Mouse (Mus musculus): ENCODE data around the gene Vdac1. TPM values are rescaled to one million over a fixed set of nuclear protein-coding genes. Genes with fewer than 3 reads are reported as not detected.
A peak's percentile ranks its signal among the peaks of the same experiment; 100 is the strongest.

The Vdac1 gene
- polyA plus RNA-seq, 1 experiment from 2014 or later = 224 TPM

DNA sequence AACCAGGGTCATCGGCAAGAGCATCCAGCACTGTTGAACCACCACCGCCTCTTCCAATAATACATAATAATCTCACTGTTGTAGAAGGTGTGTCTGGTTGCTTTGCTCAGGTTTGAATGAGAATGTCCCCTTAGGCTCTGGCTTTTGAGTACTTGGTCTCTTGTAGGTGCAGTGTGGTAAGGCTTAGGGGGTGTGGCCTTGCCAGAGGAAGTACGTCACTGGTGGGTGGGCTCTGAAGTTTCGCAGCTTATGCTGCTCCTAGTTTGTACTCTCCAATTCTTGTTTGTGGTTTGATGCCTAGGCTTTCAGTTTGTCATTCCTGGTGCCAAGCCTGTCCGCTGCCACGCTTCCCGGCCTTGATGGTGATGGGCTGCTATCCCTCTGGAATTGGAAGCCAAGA is 29.3 kb downstream of the Vdac1 start:
- WGBS = 94% methylated on average over 7 of the region's 7 CpGs
- no peak overlapping the region for H3K27ac ChIP-seq
- DNase-seq (ENCODE audit: extremely low spot score, low spot score) = no peak
- no peaks in the 10 kb centered on the region for H3K9me3 ChIP-seq
- H3K4me3 ChIP-seq = no peak overlapping the region
- no peaks in the 10 kb centered on the region for H3K4me1 ChIP-seq
- H3K36me3 ChIP-seq (replicated peaks) = peaks cover 55% of the 10 kb centered on the region
- no peaks in the 10 kb centered on the region for H3K27me3 ChIP-seq (ENCODE audit: poor library complexity, severe bottlenecking)

DNA sequence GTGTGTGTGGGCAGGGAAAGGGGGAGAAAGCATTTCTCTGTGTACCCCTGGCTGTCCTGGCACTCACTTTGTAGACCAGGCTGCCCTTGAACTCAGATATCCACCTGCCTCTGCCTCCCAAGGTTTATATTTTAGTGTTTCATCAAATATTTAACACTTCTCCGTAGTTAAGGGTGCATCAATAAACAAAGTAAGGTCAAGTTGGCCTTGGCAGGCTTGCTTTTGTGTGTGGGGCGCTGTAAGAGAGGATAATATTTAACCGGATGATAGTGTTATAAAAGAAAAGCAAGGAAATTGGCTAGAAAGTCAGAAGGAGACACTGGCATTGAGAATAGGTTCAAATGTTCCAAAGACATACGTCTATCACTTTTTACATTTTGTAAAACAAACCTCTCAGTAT is 33.8 kb downstream of the Vdac1 start:
- Histone ChIP-seq H3K4me1 (peaks cover 16% of the 10 kb centered on the region; the same call in 1 of the 2 replicates), H3K9me3 (peaks cover 4% of the 10 kb centered on the region; the same call in 1 of the 2 replicates), H3K27ac (no peak overlapping the region), H3K36me3 (replicated peaks) (peaks cover 29% of the 10 kb centered on the region), H3K27me3 (ENCODE audit: poor library complexity, severe bottlenecking) (no peaks in the 10 kb centered on the region), H3K4me3 (no peak overlapping the region)
- DNase-seq (ENCODE audit: extremely low spot score, low spot score) = no peak
- 82% methylated on average over 4 of the region's 4 CpGs for WGBS

DNA sequence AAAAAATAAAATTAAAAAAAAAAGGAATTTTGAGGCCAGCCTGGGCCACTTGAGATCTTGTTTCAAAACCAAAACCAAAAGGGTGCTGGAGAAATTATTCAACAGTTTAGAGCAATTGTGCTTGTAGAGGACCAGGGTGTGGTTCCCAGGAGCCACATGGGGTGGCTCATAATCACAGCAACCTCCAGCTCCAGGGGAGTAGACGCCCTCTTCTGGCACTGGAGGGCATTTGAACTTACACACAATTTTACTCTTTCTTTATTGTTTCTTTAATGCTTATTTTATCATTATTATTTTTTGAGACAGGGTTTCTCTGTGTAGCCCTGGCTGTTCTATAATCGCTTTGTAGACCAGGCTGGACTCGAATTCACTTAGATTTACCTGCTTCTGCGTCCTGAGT is 34.7 kb downstream of the Vdac1 start:
- Histone ChIP-seq H3K4me1 (peaks cover 21% of the 10 kb centered on the region; the same call in 1 of the 2 replicates), H3K27ac (no peak overlapping the region), H3K36me3 (replicated peaks) (peaks cover 23% of the 10 kb centered on the region), H3K9me3 (peaks cover 4% of the 10 kb centered on the region; the same call in 1 of the 2 replicates), H3K4me3 (peak overlapping the region; percentile 92; the same call in 1 of the 2 replicates), H3K27me3 (ENCODE audit: poor library complexity, severe bottlenecking) (no peaks in the 10 kb centered on the region)
- 39% methylated on average over 4 of the region's 4 CpGs for WGBS
- no peak for DNase-seq (ENCODE audit: extremely low spot score, low spot score)

DNA sequence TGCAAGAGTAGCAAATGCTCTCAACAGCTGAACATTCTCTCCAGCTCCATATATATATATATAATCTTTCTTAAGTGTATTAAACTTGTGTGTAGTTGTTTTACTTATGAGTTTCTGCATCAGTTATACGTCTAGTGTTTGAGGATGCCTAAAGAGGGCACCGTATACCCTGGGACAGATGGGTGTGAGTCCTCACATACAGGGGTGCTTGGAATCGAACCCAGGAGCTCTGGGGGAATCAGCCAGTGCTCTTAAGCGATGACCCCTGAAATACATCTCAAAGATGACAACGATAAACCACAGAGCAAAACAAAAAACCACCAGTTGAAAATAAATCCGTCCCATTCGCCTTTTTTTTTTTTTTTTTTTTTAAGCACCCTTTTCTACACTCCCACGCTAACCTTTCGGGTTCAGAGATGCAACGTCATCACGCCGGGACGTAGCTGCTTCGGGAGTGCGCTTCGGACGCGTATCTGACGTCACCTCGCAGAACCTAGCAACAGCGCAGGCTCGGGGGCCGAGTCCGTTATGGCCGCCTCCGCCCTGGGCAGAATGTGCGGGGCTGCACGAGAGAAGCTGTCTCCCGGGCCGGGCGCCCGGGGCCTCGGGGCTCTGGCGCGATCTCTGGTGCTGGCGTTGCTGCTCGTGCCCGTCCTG is 35.4 kb downstream of the Vdac1 start, which contains the start of gene 9530068E07Rik:
Gene 9530068E07Rik, plus strand, starts transcription at position 489 of the 657 bp plus-strand sequence.
- Histone ChIP-seq H3K9me3 (peaks cover 4% of the 10 kb centered on the region; the same call in 1 of the 2 replicates), H3K4me3 (peak within 1 kb of the TSS; percentile 92), H3K36me3 (replicated peaks) (peaks cover 27% of the 10 kb centered on the region), H3K27ac (peak within 1 kb of the TSS; percentile 98), H3K27me3 (ENCODE audit: poor library complexity, severe bottlenecking) (no peaks in the 10 kb centered on the region), H3K4me1 (peaks cover 25% of the 10 kb centered on the region; the same call in 1 of the 2 replicates)
- 1% methylated on average over 38 of the region's 38 CpGs for whole genome bisulfite sequencing
- peak; percentile 91 for DNase-seq (ENCODE audit: extremely low spot score, low spot score)

DNA sequence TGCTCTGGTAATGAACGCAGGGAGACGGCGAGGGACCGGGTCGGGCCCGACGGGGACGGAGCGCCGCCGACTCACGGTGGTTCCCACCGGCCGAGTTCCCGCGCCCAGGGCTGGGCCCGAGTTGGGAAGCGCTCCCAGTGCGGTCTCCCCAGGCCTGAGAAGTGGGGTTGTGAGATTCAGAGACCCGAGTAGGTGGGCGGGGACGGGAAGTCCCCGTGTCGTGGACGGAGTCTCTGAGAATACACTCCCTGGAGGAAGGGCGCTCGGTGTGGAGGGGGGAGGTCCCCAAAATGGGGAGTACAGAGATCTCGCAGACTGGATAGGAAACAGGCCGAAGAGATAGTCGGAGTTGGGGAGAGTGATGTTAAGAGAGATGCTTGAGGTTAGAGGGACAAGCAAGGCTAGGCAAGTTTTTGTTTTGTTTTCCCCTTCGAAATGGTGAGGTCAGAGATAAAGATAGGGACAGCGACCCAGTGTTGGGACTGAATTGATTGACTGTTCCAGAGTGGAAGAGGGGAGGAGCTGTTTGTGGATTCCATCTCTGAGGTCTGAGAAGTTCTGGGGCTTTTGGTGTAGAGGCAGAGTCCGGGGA is 36.0 kb downstream of the Vdac1 start:
- DNase-seq (ENCODE audit: extremely low spot score, low spot score) = no peak
- Histone ChIP-seq H3K27me3 (ENCODE audit: poor library complexity, severe bottlenecking) (no peaks in the 10 kb centered on the region), H3K4me3 (peak overlapping the region; percentile 92), H3K9me3 (peaks cover 4% of the 10 kb centered on the region; the same call in 1 of the 2 replicates), H3K4me1 (peaks cover 25% of the 10 kb centered on the region; the same call in 1 of the 2 replicates), H3K27ac (peak overlapping the region; percentile 98), H3K36me3 (replicated peaks) (peaks cover 29% of the 10 kb centered on the region)
- WGBS = 2% methylated on average over 33 of the region's 33 CpGs

DNA sequence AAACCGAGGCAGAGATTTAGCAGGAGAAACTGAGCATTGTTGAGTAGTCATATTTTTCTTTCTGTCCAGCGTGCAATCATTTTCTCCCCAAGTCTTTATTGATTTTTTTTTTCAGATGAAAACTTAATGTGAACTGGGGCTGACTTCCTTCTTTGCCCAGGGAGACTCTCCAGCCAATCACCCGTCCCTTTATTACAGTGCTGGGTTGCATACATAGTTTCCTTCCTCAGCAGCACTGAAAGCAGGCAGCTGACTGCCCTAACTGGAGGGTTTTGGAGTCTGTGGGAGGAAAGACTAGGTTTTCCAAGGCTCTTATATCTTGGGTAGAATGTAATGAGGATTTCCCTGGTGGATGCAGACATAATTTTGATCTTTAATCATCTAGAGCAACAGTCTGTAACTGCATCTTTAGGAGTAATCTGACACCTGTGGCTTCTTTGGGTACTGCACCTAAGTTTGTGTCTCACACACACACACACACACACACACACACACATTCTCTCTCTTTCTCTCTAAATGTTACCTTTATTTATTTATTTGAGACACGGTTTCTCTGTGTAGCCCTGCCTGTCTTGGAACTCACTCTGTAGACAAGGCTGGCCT is 36.8 kb downstream of the Vdac1 start:
- H3K4me3 ChIP-seq = peak overlapping the region; percentile 92
- peaks cover 30% of the 10 kb centered on the region for H3K36me3 ChIP-seq (replicated peaks)
- H3K9me3 ChIP-seq = peaks cover 4% of the 10 kb centered on the region; the same call in 1 of the 2 replicates
- WGBS = 85% methylated on average over 4 of the region's 4 CpGs
- H3K27ac ChIP-seq = peak overlapping the region; percentile 98
- H3K4me1 ChIP-seq = peaks cover 25% of the 10 kb centered on the region; the same call in 1 of the 2 replicates
- DNase-seq (ENCODE audit: extremely low spot score, low spot score) = no peak
- H3K27me3 ChIP-seq (ENCODE audit: poor library complexity, severe bottlenecking) = no peaks in the 10 kb centered on the region

DNA sequence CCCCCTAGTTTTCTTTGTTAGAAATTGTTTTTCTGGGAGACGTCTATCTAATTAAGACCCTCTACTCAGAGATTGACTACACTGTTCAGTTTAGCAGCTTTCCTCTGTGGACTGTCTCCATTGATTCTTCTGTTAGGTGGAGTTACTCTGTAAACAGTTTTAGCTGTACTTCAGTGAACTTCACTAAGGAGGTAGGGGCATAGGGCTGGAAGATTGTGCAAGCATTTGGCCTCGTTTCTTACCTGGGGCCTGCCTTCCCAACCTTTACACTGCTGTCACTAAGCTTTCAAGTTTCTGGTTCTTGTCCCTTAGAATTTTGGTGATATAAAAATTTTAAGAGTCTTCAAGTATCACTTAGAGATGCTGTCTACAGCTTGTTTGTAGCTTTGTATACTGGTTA is 40.8 kb downstream of the Vdac1 start:
- no peaks in the 10 kb centered on the region for H3K27me3 ChIP-seq (ENCODE audit: poor library complexity, severe bottlenecking)
- H3K4me1 ChIP-seq = peaks cover 22% of the 10 kb centered on the region; the same call in 1 of the 2 replicates
- peaks cover 4% of the 10 kb centered on the region; the same call in 1 of the 2 replicates for H3K9me3 ChIP-seq
- H3K4me3 ChIP-seq = no peak overlapping the region
- no peak for DNase-seq (ENCODE audit: extremely low spot score, low spot score)
- H3K27ac ChIP-seq = no peak overlapping the region
- WGBS = 79% methylated on average over 2 of the region's 2 CpGs
- H3K36me3 ChIP-seq (replicated peaks) = peaks cover 69% of the 10 kb centered on the region

DNA sequence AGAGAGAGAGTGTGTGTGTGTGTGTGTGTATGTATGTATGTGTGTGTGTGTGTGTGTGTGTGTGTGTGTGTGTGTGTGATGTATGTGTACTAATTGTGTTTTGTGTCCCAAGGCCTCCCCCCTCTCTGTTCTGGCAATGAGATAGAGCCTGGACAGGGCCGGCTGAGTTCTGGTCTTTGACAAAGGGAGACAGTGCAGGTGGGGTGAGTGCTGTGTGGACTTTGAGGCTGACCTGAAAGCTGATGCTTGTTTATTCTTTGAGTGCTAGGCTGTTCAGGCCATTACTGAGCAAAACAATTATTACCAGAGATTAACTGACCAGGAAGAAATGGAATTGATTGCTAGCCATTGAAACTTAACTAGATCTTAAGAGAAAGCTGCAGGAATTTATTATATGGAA is 41.9 kb downstream of the Vdac1 start:
- no peak for DNase-seq (ENCODE audit: extremely low spot score, low spot score)
- no peak overlapping the region for H3K4me3 ChIP-seq
- H3K4me1 ChIP-seq = peaks cover 15% of the 10 kb centered on the region; the same call in 1 of the 2 replicates
- H3K27me3 ChIP-seq (ENCODE audit: poor library complexity, severe bottlenecking) = no peaks in the 10 kb centered on the region
- WGBS = 75% methylated on average over 1 of the region's 1 CpGs
- H3K36me3 ChIP-seq (replicated peaks) = peaks cover 77% of the 10 kb centered on the region
- peaks cover 3% of the 10 kb centered on the region; the same call in 1 of the 2 replicates for H3K9me3 ChIP-seq
- H3K27ac ChIP-seq = no peak overlapping the region

DNA sequence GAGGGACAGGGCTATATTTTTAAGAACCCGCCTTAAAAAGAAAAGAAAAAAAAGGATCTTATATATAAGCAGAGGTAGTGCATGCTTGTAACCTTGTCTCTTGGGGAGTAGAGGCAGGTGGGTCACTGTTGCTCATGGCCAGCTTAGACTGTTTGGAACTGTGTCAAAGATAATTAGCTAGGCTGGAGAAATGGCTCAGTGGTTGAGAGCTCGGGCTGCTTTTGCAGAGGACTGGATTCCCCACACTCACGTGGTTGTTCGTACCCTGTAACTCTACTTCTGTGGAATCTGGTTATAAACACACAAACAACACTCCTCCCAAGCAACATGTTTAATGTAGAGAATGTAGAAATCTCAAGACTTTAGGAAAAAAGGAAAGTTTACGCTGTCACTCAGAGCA is 43.5 kb downstream of the Vdac1 start:
- H3K27me3 ChIP-seq (ENCODE audit: poor library complexity, severe bottlenecking) = no peaks in the 10 kb centered on the region
- peaks cover 79% of the 10 kb centered on the region for H3K36me3 ChIP-seq (replicated peaks)
- 96% methylated on average over 5 of the region's 5 CpGs for WGBS
- no peak overlapping the region for H3K27ac ChIP-seq
- peaks cover 9% of the 10 kb centered on the region; the same call in 1 of the 2 replicates for H3K4me1 ChIP-seq
- H3K9me3 ChIP-seq = no peaks in the 10 kb centered on the region
- no peak for DNase-seq (ENCODE audit: extremely low spot score, low spot score)
- no peak overlapping the region for H3K4me3 ChIP-seq

DNA sequence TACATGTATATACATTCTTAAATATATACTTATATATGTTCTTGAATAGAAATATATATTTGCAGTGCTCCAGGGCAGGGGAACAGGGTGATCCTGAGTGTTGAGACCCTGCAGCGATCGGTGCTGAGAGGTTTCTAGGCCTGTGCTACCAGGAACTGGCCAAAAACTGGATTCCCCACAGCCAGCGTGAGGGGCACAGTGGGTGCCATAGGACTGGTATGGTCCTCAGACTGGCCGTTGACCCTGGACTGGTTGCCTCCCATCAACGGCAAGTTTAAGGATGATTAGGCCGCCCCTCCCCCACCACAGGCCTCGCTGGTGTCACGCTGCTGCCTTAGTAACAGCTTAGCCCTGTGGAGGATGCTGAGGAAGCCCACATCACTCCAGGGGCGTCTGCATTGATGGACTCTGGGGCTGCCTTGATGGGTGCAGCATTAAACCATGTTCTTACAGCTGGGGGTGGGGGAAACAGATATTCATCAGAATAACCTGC is 44.6 kb downstream of the Vdac1 start:
- Histone ChIP-seq H3K27ac (no peak overlapping the region), H3K4me1 (0 out of 2 replicates have a peak, but pooled peaks cover 5% of the 10 kb centered on the region), H3K4me3 (no peak overlapping the region), H3K9me3 (no peaks in the 10 kb centered on the region), H3K27me3 (ENCODE audit: poor library complexity, severe bottlenecking) (no peaks in the 10 kb centered on the region), H3K36me3 (replicated peaks) (peaks cover 83% of the 10 kb centered on the region)
- no peak for DNase-seq (ENCODE audit: extremely low spot score, low spot score)
- WGBS = 87% methylated on average over 9 of the region's 9 CpGs

DNA sequence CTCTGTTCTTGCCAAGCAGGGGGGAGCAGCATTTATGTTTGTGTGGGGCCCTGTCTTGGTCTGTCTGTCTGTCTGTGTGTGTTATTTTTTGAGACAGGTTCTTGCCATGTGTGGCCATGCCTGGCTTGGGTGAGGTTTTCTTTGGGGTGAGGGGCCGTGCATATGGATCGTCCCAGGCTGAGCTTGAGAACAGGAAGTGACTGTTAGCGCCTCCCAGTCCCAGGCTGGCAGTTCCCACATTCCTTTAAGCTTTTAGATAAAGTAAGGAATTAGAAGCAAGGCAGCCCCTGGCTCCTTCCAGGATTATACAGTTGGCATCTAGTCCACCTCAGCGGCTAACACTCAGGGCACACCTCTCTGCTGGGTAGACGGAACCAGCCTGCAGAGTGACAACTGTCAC is 48.7 kb downstream of the Vdac1 start:
- no peak overlapping the region for H3K27ac ChIP-seq
- DNase-seq (ENCODE audit: extremely low spot score, low spot score) = no peak
- H3K4me3 ChIP-seq = no peak overlapping the region
- no peaks in the 10 kb centered on the region for H3K27me3 ChIP-seq (ENCODE audit: poor library complexity, severe bottlenecking)
- H3K9me3 ChIP-seq = no peaks in the 10 kb centered on the region
- peaks cover 67% of the 10 kb centered on the region for H3K36me3 ChIP-seq (replicated peaks)
- no peaks in the 10 kb centered on the region for H3K4me1 ChIP-seq
- WGBS = 84% methylated on average over 5 of the region's 5 CpGs

DNA sequence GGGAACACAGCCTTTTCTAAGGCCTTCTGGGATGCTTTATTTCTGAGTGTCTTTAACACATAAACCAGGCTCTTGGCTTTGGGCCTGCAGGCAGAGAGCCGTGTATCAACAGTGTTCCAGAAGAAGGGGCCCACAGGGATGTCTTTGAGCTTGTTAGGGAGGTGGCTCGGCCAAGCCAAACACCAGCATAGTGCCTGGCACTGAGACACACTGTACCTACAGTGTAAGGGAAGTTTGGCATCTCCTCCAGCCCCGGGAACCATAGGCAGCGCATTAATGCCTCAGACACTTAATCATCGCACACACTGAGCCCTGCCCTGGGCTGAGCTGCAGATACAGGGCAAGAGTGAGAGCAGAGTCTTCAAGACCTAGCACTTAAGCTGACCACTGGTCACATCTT is 57.7 kb downstream of the Vdac1 start:
- Histone ChIP-seq H3K9me3 (no peaks in the 10 kb centered on the region), H3K36me3 (replicated peaks) (no peaks in the 10 kb centered on the region), H3K4me3 (no peak overlapping the region), H3K27me3 (ENCODE audit: poor library complexity, severe bottlenecking) (no peaks in the 10 kb centered on the region), H3K27ac (no peak overlapping the region), H3K4me1 (no peaks in the 10 kb centered on the region)
- 89% methylated on average over 5 of the region's 5 CpGs for WGBS
- DNase-seq (ENCODE audit: extremely low spot score, low spot score) = no peak

Data from forebrain, embryonic 10.5 days (tissue).